Mouse (Mus musculus) hindbrain, embryonic 10.5 days (tissue): ENCODE measurements around the gene Acot5. TPM values are rescaled to one million over a fixed set of nuclear protein-coding genes. Genes with fewer than 3 reads are reported as not detected.
"Not testable (repeated sequence)": the region's sequence is repeated elsewhere in the genome, so short reads cannot be mapped to it uniquely, and the experiment has no call there.

Experiments used
- DNase-seq: peaks from one replicate; pipeline ENCODE4 v3.0.0-alpha.2; 2017; ENCODE audit warnings: low spot score
- H3K27ac ChIP-seq: fragments of 300-500 bp; sonication (generic); 2 replicates; pipeline ENCODE4 v1.5.1; 2016; ENCODE audit warnings: mild to moderate bottlenecking, moderate library complexity
- H3K27me3 ChIP-seq: fragments of 300-500 bp; sonication (generic); 2 replicates; pipeline ENCODE4 v1.6.1; 2016; ENCODE audit warnings: mild to moderate bottlenecking; ENCODE audit not compliant: poor library complexity, insufficient read depth, severe bottlenecking
- H3K36me3 ChIP-seq: fragments of 300-500 bp; sonication (generic); 2 replicates; pipeline ENCODE4 v1.6.1; 2016; ENCODE audit warnings: mild to moderate bottlenecking, moderate library complexity
- H3K4me1 ChIP-seq: fragments of 300-500 bp; sonication (generic); replicated peaks from 2 replicates; pipeline ENCODE4 v1.6.1; 2016; ENCODE audit warnings: mild to moderate bottlenecking
- H3K4me3 ChIP-seq: fragments of 300-500 bp; sonication (generic); 2 replicates; pipeline ENCODE4 v1.5.1; 2016; ENCODE audit warnings: mild to moderate bottlenecking, moderate library complexity
- H3K9me3 ChIP-seq: fragments of 300-500 bp; sonication (generic); 2 replicates; pipeline ENCODE4 v1.6.1; 2016; ENCODE audit warnings: mild to moderate bottlenecking, moderate library complexity
- WGBS: fragments of 180-500 bp; shearing (Covaris S2); methylation state at CpG from one replicate; pipeline ENCODE4 v1.1.7; 2016; 5-methylcytosine and 5-hydroxymethylcytosine counted together
- polyA plus RNA-seq: library from polyadenylated mRNA; unstranded; fragments of >200 nt; fragmentation: Nextera tagmentation; extraction: Ambion mirVana; gene quantifications from 2 replicates; pipeline ENCODE4 v1.2.1, GENCODE M21; 2016

Acot5 gene
- polyA plus RNA-seq, result 0.12 TPM in 1 of 2 replicates, not detected in the other

DNA sequence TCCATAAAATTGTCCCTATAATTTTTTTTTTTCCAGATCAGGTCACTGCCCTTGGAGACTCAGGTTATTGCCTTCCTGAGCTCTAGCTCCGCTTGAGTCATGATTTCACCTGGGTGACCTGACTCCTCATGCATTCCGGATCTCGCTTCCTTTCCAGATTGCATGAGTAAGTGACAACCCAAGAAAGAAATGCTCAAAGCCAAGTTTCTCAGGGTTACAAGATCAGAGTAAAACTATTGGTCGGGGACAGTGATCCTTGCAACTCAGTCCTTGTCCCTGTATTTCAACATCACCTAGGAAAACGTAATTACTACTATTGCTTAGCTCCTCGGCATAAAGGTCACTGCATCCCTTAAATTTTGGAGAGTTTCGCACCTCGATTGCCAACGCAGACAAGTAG, at the start of gene Acot5:
Gene Acot5 (plus strand): TSS at position 340 of the 400 bp plus-strand sequence.
- H3K4me1 ChIP-seq, result peaks cover 6% of the 10 kb centered on the region; the same call in 1 of the 2 replicates
- no peaks in the 10 kb centered on the region for H3K9me3 ChIP-seq
- H3K27me3 ChIP-seq, result peaks cover 54% of the 10 kb centered on the region
- H3K36me3 ChIP-seq, result no peaks in the 10 kb centered on the region
- peak within 1 kb of the TSS; percentile 50 for H3K4me3 ChIP-seq
- no peak within 1 kb of the TSS for H3K27ac ChIP-seq
- no peak for DNase-seq
- WGBS, result 62% methylated on average over 9 of the region's 9 CpGs

GRCm38 (mm10) chr12:84020528-84020927, 48.6 kb upstream of the Acot5 start:
- H3K27me3 ChIP-seq, H3K27ac ChIP-seq, H3K4me1 ChIP-seq, H3K4me3 ChIP-seq, H3K9me3 ChIP-seq, DNase-seq: not testable (repeated sequence)
- H3K36me3 ChIP-seq, result peaks cover 21% of the 10 kb centered on the region
- 79% methylated on average over 7 of the region's 7 CpGs for WGBS

DNA sequence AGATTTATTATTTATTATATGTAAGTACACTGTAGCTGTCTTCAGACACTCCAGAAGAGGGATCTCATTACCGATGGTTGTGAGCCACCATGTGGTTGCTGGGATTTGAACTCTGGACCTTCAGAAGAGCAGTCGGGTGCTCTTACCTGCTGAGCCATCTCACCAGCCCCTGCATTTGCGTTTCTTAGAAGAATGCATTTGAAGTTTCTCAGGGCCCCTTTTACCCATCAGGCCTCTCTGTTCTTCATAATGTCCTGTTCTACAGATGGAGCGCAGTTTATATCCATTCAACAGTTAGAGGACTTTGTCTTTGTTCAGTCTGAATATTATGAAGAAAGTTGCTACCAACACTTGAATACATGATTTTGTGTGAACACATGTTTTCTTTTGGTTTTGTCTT, 46.9 kb upstream of the Acot5 start:
- DNase-seq, H3K9me3 ChIP-seq, H3K4me3 ChIP-seq, H3K4me1 ChIP-seq, H3K27ac ChIP-seq, H3K27me3 ChIP-seq: not testable (repeated sequence)
- H3K36me3 ChIP-seq, result peaks cover 14% of the 10 kb centered on the region
- 94% methylated on average over 4 of the region's 4 CpGs for WGBS

GRCm38 (mm10) chr12:84023052-84023745, 45.9 kb upstream of the Acot5 start:
- Histone ChIP-seq H3K4me3 (no peak overlapping the region), H3K4me1 (no peaks in the 10 kb centered on the region), H3K27me3 (no peaks in the 10 kb centered on the region), H3K27ac (no peak overlapping the region), H3K9me3 (no peaks in the 10 kb centered on the region), H3K36me3 (0 out of 2 replicates have a peak, but pooled peaks cover 7% of the 10 kb centered on the region)
- no peak for DNase-seq
- WGBS, result 85% methylated on average over 9 of the region's 9 CpGs

DNA sequence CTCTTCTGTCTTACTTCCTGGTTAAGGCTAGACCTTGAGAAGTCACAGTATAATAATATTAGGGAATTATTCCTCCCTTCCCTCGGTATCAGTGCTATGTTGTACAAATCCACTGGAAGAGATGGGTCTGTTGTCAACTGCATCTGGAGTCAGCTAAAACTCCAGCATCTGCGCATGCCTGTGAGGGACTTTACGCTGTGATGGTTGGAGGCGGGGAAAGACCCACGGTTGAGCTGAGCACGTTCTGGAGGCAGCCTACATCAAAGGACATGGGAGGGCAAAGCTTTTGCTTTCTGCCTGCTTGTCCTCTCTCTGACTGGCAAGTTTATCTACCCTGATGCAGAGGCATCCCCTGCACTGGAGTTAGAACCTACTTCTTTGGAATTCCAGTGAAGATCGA, 43.2 kb upstream of the Acot5 start:
- no peak overlapping the region for H3K4me3 ChIP-seq
- no peaks in the 10 kb centered on the region for H3K9me3 ChIP-seq
- H3K27me3 ChIP-seq, result no peaks in the 10 kb centered on the region
- no peak for DNase-seq
- H3K27ac ChIP-seq, result no peak overlapping the region
- no peaks in the 10 kb centered on the region for H3K36me3 ChIP-seq
- no peaks in the 10 kb centered on the region for H3K4me1 ChIP-seq
- 86% methylated on average over 7 of the region's 7 CpGs for WGBS

GRCm38 (mm10) chr12:84028328-84028727, 40.8 kb upstream of the Acot5 start:
- H3K4me3 ChIP-seq, H3K4me1 ChIP-seq, DNase-seq, H3K36me3 ChIP-seq, H3K27me3 ChIP-seq, H3K27ac ChIP-seq, H3K9me3 ChIP-seq: not testable (repeated sequence)
- 47% methylated on average over 3 of the region's 3 CpGs for WGBS

- not testable (repeated sequence) for H3K27me3 ChIP-seq, H3K36me3 ChIP-seq, DNase-seq, H3K9me3 ChIP-seq, H3K27ac ChIP-seq, H3K4me3 ChIP-seq, H3K4me1 ChIP-seq
- 87% methylated on average over 1 of the region's 1 CpGs for WGBS
Measured at GRCm38 (mm10) chr12:84029043-84029442, 40.1 kb upstream of the Acot5 start.

DNA sequence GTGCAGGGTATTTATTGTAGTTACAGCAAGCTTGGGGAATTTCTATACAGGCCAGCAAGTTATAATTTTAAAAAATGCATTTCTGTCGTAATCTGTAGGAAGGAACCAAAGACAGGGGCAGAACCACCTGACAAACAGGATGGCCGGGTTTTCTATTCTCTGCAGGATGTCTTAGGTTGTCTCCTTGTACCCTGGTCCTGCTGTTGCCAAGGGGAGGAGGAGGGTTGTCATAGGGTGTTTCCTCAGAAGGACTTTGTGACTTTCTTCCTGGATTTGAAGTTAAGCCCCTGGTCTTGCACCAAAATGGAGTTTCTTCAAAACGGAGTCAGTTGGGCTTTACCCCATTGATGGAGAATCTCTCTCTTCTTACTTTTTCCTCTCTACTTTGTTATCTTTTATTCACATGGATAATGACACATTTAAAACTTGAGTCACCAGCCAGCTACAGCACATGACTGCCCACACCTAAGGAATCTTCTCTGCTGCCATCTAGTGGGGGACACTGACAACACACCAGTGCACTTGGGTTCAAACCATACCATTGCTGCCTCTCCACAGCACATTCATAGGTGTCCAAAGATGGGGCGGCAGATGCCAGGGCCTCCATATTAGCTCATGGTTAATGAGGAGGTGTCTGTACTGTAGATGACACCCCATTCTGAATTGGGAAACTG, 38.3 kb upstream of the Acot5 start:
- 76% methylated on average over 4 of the region's 4 CpGs for WGBS
- Histone ChIP-seq H3K27me3 (no peaks in the 10 kb centered on the region), H3K4me1 (no peaks in the 10 kb centered on the region), H3K36me3 (no peaks in the 10 kb centered on the region), H3K9me3 (no peaks in the 10 kb centered on the region), H3K4me3 (no peak overlapping the region), H3K27ac (no peak overlapping the region)
- peak; percentile 56 for DNase-seq

DNA sequence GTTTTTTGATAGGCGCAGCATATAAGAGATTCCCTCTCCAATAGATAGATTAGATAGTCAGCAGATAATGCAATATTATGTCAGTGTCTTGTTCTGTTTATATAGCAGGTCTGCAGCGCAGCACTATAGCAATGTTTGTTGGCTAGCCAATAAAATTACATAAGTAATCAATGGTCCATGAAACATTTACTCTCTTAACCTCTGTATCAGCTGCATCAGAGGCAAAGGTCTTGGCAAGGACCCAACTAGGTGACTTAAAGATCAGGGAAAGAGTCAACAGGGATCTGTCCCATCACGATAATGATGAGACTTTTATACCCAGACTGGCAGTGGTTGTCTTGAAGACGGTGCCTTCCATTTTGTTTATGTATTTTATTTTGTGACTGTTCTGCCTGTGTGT, 36.3 kb upstream of the Acot5 start:
- 93% methylated on average over 4 of the region's 4 CpGs for whole genome bisulfite sequencing
- DNase-seq, result no peak
- Histone ChIP-seq H3K9me3 (no peaks in the 10 kb centered on the region), H3K27ac (no peak overlapping the region), H3K4me1 (no peaks in the 10 kb centered on the region), H3K27me3 (peaks cover 10% of the 10 kb centered on the region), H3K4me3 (no peak overlapping the region), H3K36me3 (no peaks in the 10 kb centered on the region)

DNA sequence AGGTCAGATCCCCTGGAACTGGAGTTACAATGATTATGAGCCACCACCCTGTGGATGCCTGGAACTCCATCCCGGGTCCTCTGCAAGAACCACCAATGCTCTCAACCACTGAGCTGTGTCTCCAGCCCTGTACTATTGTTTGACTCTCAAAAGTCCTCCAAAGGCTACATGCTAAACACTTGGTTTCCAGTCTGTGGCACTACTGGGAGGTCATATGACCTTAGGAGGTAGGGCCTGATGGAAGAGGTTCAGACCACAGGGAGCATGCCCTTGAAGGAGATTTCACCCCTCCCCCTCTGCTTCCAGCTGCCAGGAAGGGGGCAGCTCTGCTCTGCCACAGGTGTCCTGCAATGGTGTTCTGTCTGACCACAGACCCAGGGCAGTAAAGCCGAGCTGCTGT, 35.8 kb upstream of the Acot5 start:
- DNase-seq, H3K4me3 ChIP-seq, H3K27ac ChIP-seq, H3K4me1 ChIP-seq, H3K36me3 ChIP-seq, H3K9me3 ChIP-seq: not testable (repeated sequence)
- 85% methylated on average over 2 of the region's 2 CpGs for WGBS
- peaks cover 10% of the 10 kb centered on the region for H3K27me3 ChIP-seq

DNA sequence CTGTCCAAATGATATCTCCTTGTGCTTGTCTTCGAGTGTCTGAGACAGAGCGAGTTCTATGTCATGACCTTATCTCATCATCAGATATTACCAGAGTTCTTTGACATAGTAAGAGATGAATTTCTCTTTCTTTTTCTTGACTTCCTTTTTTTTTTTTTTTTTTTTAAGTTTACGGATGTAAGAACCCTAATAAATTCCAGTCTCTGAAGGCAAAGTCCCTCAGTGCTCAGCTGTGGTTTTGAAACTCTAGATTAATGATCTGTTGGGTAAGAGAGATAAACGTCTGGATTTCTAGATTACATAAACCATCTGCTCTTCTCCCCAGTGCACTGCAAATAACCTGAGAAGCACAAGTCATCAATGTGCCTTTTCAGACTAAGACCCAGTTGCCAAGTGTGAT, 35.0 kb upstream of the Acot5 start:
- no peak overlapping the region for H3K4me3 ChIP-seq
- H3K27ac ChIP-seq, result no peak overlapping the region
- WGBS, result 80% methylated on average over 4 of the region's 4 CpGs
- no peaks in the 10 kb centered on the region for H3K36me3 ChIP-seq
- H3K9me3 ChIP-seq, result no peaks in the 10 kb centered on the region
- peaks cover 3% of the 10 kb centered on the region; the same call in 1 of the 2 replicates for H3K4me1 ChIP-seq
- DNase-seq, result no peak
- H3K27me3 ChIP-seq, result peaks cover 10% of the 10 kb centered on the region

DNA sequence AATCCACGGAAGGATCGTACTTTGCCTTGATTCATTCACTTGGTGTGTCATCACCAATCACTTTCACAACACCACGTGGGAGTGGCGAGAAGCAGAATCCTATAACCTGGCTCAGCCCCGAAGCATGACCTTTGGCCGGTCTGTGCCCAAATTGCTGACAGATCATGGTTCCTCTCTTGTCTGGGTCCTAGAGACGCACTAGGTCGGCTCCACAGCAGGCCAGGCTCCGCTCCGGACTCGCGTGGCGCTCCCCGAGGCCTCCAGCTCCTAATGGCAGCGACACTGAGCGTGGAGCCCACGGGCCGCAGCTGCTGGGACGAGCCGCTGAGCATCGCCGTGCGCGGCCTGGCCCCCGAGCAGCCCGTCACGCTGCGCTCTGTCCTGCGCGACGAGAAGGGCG, 30.9 kb upstream of the Acot5 start, which contains the start of gene Acot4:
Gene Acot4 (plus strand): TSS at position 139 of the 400 bp plus-strand sequence.
- not testable (repeated sequence) for H3K4me1 ChIP-seq, H3K36me3 ChIP-seq
- peak within 1 kb of the TSS; percentile 53 for H3K4me3 ChIP-seq
- H3K9me3 ChIP-seq, result peaks cover 13% of the 10 kb centered on the region; the same call in 1 of the 2 replicates
- H3K27me3 ChIP-seq, result peaks cover 10% of the 10 kb centered on the region
- peak; percentile 42 for DNase-seq
- H3K27ac ChIP-seq, result peak within 1 kb of the TSS; percentile 73
- 9% methylated on average over 32 of the region's 32 CpGs for WGBS

GRCm38 (mm10) chr12:84038691-84039111, 30.4 kb upstream of the Acot5 start, which contains the start of gene Gm49366:
TSS of gene Gm49366 (plus strand) at chr12:84038935.
- peaks cover 13% of the 10 kb centered on the region; the same call in 1 of the 2 replicates for H3K9me3 ChIP-seq
- 2% methylated on average over 39 of the region's 39 CpGs for WGBS
- H3K27me3 ChIP-seq, result peaks cover 10% of the 10 kb centered on the region
- H3K4me3 ChIP-seq, result peak within 1 kb of the TSS; percentile 53
- not testable (repeated sequence) for H3K4me1 ChIP-seq, H3K36me3 ChIP-seq
- DNase-seq, result peak; percentile 25
- H3K27ac ChIP-seq, result peak within 1 kb of the TSS; percentile 73
